Mouse (Mus musculus) spleen, adult 2 months (tissue): Measurements from ENCODE around the gene Kcnk5. TPM values are rescaled to one million over a fixed set of nuclear protein-coding genes. Genes with fewer than 3 reads are reported as not detected.

Experiments
- DNase-seq, 2 experiments: peaks; one replicate each; pipeline versions ENCODE4 v3.0.0 to v3.0.0-alpha.2; 2012 to 2021; ENCODE audit warnings: low spot score in 2 of 2, low read depth in 1 of 2
- H3K27ac ChIP-seq: fragments of 200-500 bp; 2 replicates; pipeline ENCODE4 v1.5.1; 2012; ENCODE audit warnings: low read length, inconsistent platforms; ENCODE audit not compliant: insufficient read depth
- H3K27me3 ChIP-seq: fragments of 200-500 bp; 2 replicates; pipeline ENCODE4 v1.6.1; 2012; ENCODE audit warnings: mild to moderate bottlenecking, moderate library complexity, low read length, inconsistent platforms; ENCODE audit not compliant: control insufficient read depth, insufficient read depth
- H3K36me3 ChIP-seq: fragments of 200-500 bp; 2 replicates; pipeline ENCODE4 v1.6.1; 2012; ENCODE audit warnings: mild to moderate bottlenecking, low read length, inconsistent platforms; ENCODE audit not compliant: control insufficient read depth, insufficient read depth
- H3K4me1 ChIP-seq: fragments of 200-500 bp; 2 replicates; pipeline ENCODE4 v1.6.1; 2011; ENCODE audit warnings: inconsistent platforms; ENCODE audit not compliant: control insufficient read depth, insufficient read depth, insufficient read length
- H3K4me3 ChIP-seq: fragments of 200-500 bp; 2 replicates; pipeline ENCODE4 v1.5.1; 2011; ENCODE audit warnings: mild to moderate bottlenecking, inconsistent platforms; ENCODE audit not compliant: insufficient read depth, insufficient read length; ENCODE audit errors: extremely low read depth
- CTCF ChIP-seq: fragments of 200-500 bp; IDR thresholded peaks from 2 replicates; pipeline ENCODE4 v1.5.1; 2011; ENCODE audit warnings: mild to moderate bottlenecking, inconsistent platforms; ENCODE audit not compliant: insufficient read depth, insufficient read length, insufficient replicate concordance; ENCODE audit errors: extremely low read depth
- POLR2A ChIP-seq: fragments of 200-500 bp; IDR thresholded peaks from 2 replicates; pipeline ENCODE4 v1.6.1; 2011; ENCODE audit warnings: low read depth, low read length, inconsistent platforms
- WGBS: fragments of 180-500 bp; shearing (Covaris S2); methylation state at CpG from one replicate; pipeline ENCODE4 v1.1.7; 2018; 5-methylcytosine and 5-hydroxymethylcytosine counted together
- polyA plus RNA-seq: library from polyadenylated mRNA; depleted of rRNA; stranded (reverse); fragments of >200 nt; gene quantifications from 2 replicates; pipeline ENCODE4 v1.2.3, GENCODE M21; 2012

The Kcnk5 gene
- polyA plus RNA-seq, 1 experiment, result 7.8 TPM

- Histone ChIP-seq H3K4me1 (peaks cover 32% of the 10 kb centered on the region; the same call in 1 of the 2 replicates), H3K36me3 (no peaks in the 10 kb centered on the region), H3K4me3 (no peak overlapping the region), H3K27ac (peak overlapping the region; percentile 69), H3K27me3 (no peaks in the 10 kb centered on the region)
- DNase-seq, result no peak
- TF ChIP-seq CTCF, result no peak
- no peak for TF ChIP-seq POLR2A
- whole genome bisulfite sequencing, result 42% methylated on average over 4 of the region's 4 CpGs
These were observed 8.7 kb downstream of the Kcnk5 start for GRCm38 (mm10) chr14:20172924-20173323.

- Histone ChIP-seq H3K36me3 (no peaks in the 10 kb centered on the region), H3K27ac (peak overlapping the region; percentile 69), H3K4me3 (no peak overlapping the region), H3K4me1 (peaks cover 32% of the 10 kb centered on the region; the same call in 1 of the 2 replicates), H3K27me3 (no peaks in the 10 kb centered on the region)
- no peak for TF ChIP-seq POLR2A
- 29% methylated on average over 5 of the region's 5 CpGs for WGBS
- DNase-seq, result peak in 1 of 2 experiments; percentile 25
These were observed 9.1 kb downstream of the Kcnk5 start for GRCm38 (mm10) chr14:20172509-20172908.

GRCm38 (mm10) chr14:20171840-20172239 lies 9.8 kb downstream of the Kcnk5 start:
- no peaks in the 10 kb centered on the region for H3K36me3 ChIP-seq
- H3K27me3 ChIP-seq, result no peaks in the 10 kb centered on the region
- H3K4me1 ChIP-seq, result peaks cover 36% of the 10 kb centered on the region; the same call in 1 of the 2 replicates
- 66% methylated on average over 3 of the region's 3 CpGs for WGBS
- no peak for DNase-seq
- H3K4me3 ChIP-seq, result no peak overlapping the region
- TF ChIP-seq CTCF (no peak), POLR2A (no peak)
- H3K27ac ChIP-seq, result no peak overlapping the region

- no peak overlapping the region for H3K4me3 ChIP-seq
- no peak for DNase-seq
- H3K36me3 ChIP-seq, result no peaks in the 10 kb centered on the region
- no peak for TF ChIP-seq POLR2A
- TF ChIP-seq CTCF, result no peak
- H3K27ac ChIP-seq, result no peak overlapping the region
- WGBS, result 94% methylated on average over 4 of the region's 4 CpGs
- H3K4me1 ChIP-seq, result peaks cover 35% of the 10 kb centered on the region; the same call in 1 of the 2 replicates
- H3K27me3 ChIP-seq, result no peaks in the 10 kb centered on the region
These were observed 12.4 kb downstream of the Kcnk5 start for GRCm38 (mm10) chr14:20169251-20169650.

- no peak for DNase-seq
- 64% methylated on average over 1 of the region's 1 CpGs for WGBS
- Histone ChIP-seq H3K36me3 (no peaks in the 10 kb centered on the region), H3K27ac (peak overlapping the region; percentile 52), H3K27me3 (no peaks in the 10 kb centered on the region), H3K4me1 (peaks cover 33% of the 10 kb centered on the region; the same call in 1 of the 2 replicates), H3K4me3 (no peak overlapping the region)
- TF ChIP-seq POLR2A, result no peak
These were observed 13.1 kb downstream of the Kcnk5 start for GRCm38 (mm10) chr14:20168478-20168877.

- no peak for TF ChIP-seq POLR2A
- TF ChIP-seq CTCF, result no peak
- peak; percentile 48 to 57 for DNase-seq
- WGBS, result 50% methylated on average over 2 of the region's 2 CpGs
- H3K27ac ChIP-seq, result peak overlapping the region; percentile 57
- peaks cover 29% of the 10 kb centered on the region; the same call in 1 of the 2 replicates for H3K4me1 ChIP-seq
- H3K36me3 ChIP-seq, result no peaks in the 10 kb centered on the region
- no peak overlapping the region for H3K4me3 ChIP-seq
- H3K27me3 ChIP-seq, result no peaks in the 10 kb centered on the region
These were observed 13.6 kb downstream of the Kcnk5 start for GRCm38 (mm10) chr14:20168054-20168453.

GRCm38 (mm10) chr14:20165413-20165812 lies 16.2 kb downstream of the Kcnk5 start:
- DNase-seq, result no peak
- no peak for TF ChIP-seq CTCF
- no peak for TF ChIP-seq POLR2A
- H3K4me3 ChIP-seq, result no peak overlapping the region
- H3K36me3 ChIP-seq, result no peaks in the 10 kb centered on the region
- 86% methylated on average over 1 of the region's 1 CpGs for WGBS
- H3K27me3 ChIP-seq, result no peaks in the 10 kb centered on the region
- peaks cover 17% of the 10 kb centered on the region; the same call in 1 of the 2 replicates for H3K4me1 ChIP-seq
- no peak overlapping the region for H3K27ac ChIP-seq
